Mouse (Mus musculus): ENCODE measurements at regions not wholly inside any gene's neighbourhood (a gene's known extent, or its start where the extent isn't known, plus 50 kb on each side); places are given as distances from the start of the nearest gene placed in this dataset.

DNA sequence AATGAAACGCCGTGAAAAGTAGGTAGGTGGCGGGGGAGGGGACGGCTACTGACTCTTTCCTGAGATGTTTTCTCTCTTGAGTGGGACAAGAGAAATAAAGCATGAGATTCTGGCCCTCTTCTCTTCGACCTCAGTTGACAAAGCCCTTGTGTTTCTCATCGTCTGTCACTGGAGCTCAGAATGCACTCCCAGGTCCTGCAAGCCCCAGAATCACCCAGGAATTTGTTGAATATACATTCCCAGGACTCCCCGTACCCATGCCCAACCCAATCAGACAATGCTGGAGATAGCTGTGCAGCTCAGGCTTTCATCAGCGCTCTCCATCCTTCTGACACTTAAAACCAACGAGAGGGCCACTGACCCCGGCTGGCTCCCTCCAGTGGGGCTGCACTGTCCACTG, 422.9 kb downstream of the Wdr11 start:
- ATAC-seq (ENCODE audit: insufficient number of reproducible peaks, low FRiP score, low TSS enrichment), result no peak

DNA sequence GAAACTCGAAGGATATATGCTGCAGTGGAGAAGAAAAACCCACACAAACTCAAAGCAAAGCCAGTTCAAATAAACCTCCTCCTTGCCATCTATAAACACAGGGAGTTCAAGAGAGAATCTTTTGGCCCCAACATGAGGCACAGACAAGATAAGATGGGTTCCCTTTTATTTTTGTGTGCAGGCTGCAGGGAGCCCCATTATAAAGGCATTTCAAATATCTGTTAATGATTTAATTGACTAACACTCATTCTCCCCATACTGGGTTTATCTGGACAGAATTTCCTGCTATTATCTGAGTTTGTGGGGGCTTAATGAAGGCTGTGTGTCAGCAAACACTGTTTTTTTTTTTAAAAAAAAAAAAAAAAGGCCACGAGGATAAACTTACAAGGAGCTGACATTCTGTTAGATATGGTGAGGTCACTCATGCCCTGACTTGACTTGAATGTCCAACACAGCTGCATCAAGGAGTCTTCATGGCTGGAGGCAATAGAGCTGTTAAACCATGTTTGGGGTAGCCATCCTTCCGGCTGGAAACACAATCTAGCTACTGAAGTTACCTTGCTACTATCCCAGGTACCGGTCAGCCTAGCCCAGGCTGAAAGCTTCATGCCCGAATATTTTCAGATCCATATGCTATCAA, 423.8 kb downstream of the Wdr11 start:
- no peak for ATAC-seq (ENCODE audit: insufficient number of reproducible peaks, low FRiP score, low TSS enrichment)

DNA sequence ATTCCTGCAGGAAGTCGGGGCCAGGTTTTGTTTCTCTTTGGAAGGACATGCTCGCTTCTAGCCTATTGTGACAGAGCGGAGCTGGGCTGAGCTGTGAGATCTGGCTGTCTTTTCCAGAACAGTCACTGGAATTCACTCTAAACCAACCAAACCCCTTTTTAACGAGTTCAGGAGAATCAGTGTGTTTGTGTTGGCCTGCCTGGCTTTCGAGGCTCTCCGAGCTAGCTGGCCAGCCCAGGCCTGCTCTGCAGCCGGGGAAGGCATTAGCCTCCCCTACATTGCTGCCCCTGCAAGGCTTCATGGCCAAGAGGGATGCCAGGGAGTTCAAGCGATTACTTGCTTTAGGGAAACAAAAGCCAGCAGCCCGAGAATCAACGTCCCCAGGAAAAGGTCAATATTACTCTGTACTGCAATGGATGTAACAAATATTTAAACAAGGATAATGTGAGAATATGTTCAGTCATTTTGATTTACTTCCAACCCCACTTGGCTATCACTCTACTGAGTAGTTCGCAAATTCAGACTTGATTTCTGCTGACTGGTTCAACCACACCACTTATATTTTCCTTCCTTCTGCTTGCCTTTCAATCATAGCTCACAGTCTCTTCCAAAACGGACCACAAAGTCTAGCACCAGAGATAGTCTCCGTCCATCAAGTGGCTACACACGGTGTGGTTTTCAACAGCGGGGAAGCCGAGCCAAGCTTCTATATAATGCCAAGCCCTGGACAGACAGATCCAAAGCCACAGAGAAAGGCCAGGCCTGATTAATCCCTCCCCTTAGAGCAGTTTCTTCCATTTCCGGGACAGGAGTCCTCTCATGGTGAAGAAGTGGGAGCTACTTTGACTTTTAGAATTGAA, 424.6 kb downstream of the Wdr11 start:
- no peak for ATAC-seq (ENCODE audit: insufficient number of reproducible peaks, low FRiP score, low TSS enrichment)

DNA sequence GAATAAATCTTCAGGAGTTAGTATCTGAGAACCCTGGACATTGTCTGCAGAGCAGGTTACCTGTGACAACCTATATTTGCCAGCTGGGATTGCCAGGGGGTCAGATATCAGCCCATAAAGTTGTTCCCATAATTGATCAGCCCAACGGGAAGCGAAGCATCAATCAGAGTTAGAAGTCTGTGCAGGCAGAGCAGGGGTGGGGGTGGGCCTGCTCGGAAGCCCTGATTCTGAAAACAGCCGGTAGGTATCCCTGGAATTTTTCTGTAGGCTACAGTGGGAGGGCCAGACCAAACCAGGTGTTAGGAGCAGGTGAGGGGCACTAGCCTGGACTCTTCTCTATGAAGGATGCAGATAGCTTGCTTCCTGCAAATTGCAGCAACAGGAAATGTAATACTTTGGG, 427.2 kb downstream of the Wdr11 start:
- no peak for ATAC-seq (ENCODE audit: insufficient number of reproducible peaks, low FRiP score, low TSS enrichment)

DNA sequence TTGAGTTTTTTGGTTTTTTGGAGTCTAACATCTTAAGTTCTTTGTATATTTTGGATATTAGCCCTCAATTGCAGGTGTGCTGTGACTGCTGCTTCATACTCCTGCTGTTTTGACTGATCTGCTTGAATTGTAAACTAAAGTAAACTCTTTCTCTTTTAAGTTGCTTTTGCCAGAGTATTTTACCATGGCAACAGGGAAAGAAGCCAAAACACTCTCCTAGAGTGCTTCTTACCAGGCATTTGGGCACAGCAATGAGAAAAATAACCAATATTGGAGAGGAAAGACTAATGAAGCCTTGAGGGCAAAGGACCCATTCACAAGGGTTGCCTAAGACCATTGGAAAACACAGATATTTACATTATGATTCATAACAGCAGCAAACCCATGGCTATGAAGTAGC, 437.3 kb downstream of the Wdr11 start:
- no peak for ATAC-seq (ENCODE audit: insufficient number of reproducible peaks, low FRiP score, low TSS enrichment)

DNA sequence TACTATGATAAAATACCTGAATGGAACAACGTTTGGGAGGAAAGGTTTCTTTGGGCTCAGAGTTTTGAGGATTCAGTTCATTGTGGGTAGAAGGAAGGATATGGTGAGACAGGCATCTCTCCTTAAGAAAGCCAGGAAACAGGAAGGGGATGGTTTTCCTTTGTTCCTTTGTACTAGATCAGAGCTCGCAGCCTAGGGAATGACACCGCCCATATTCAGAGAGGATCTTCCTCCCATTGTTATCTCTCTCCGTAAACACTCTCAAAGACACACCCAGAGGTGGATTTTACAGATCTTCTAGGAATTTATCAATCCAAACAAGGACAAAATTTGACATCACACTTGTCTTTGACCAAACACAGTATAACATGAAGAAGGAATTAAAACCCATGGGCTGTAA, 439.0 kb downstream of the Wdr11 start:
- ATAC-seq (ENCODE audit: insufficient number of reproducible peaks, low FRiP score, low TSS enrichment), result no peak

DNA sequence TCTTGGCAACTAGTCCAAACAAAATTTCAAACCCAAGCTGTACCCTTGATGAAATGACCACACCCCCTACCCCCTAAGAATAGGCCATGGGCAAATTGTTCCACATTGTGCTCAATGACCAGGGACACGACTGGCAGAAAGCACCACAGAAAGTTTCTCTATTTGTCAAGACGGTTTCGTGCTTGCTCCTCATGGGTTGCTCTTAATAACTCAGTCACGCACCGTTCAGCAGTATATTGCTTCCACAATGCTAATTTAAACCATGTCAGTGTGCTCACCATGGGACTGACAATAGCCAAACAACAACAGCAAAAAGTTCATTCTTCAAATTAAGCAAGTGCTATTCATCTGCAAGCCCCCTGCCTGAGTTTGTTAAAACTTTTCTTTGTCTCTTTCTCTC, 444.6 kb downstream of the Wdr11 start:
- no peak for ATAC-seq (ENCODE audit: insufficient number of reproducible peaks, low FRiP score, low TSS enrichment)

DNA sequence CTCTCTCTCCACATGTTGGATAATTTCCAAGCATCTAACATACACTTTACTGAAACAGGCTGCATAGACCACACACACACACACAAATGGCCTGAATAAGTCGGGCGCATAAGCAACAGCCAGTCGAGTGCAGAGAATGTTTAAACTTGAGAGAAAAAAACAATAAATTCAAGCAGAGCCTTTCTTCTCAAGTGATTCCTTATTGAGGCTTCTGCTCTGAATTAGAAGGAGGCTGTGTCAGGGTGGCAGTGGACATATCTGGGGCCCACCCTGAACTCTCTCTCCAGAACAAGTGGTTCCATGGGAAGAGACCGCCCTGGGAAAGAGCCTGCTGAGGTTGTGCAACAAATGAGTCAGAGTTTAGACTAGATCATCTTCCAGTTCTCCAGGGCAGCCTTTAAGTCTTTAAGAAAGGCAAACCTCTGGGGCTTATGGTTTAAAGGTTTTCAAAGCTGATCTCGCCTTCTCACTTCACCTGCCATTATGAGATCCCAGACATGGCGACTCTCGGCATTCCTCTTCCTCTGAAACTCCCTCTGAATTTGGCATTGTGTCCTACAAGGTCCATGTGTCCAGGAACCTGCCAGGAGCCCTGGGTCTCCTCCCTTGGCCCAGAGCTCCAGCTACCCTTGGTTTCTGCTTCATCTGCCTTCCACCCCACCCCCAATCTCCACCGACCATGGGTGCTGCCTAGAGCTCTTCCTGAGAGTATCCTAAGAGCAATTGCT, 445.3 kb downstream of the Wdr11 start:
- ATAC-seq (ENCODE audit: insufficient number of reproducible peaks, low FRiP score, low TSS enrichment), result no peak

DNA sequence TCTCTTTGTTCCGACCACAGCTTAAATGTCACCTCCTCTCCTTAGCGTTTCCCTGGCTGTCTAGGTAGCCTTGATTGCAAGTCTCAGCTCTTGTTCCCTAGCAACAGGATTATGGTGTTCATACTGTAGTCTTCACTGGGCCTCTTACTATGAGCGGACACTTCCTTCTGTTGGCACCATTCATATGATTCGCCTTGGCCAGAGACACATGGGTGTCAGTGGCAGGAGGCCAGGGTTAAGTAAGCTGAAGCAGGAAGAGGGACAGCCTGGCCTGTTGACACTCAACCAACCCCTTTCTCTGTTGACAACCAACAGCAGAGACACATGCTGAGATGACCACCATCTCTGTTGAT, 445.9 kb downstream of the Wdr11 start:
- ATAC-seq (ENCODE audit: insufficient number of reproducible peaks, low FRiP score, low TSS enrichment), result no peak

DNA sequence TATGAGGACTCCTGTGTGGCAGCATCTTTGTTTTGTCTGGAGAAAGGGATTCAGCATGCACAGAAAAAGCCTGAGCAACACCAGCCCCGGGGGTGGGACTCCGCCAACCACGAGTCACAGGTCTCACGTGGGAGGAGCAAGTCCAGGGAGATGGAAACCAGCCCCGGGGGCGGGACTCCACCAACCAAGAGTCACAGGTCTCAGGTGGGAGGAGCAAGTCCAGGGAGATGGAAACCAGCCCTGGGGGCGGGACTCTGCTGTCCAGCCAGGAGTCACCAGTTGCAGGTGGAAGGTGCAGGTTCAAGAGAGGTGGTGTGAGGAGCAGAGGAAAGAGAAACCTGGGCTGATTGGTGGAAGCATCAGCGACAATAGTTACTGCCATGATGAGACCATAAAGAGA, 448.9 kb downstream of the Wdr11 start:
- ATAC-seq (ENCODE audit: insufficient number of reproducible peaks, low FRiP score, low TSS enrichment), result no peak

DNA sequence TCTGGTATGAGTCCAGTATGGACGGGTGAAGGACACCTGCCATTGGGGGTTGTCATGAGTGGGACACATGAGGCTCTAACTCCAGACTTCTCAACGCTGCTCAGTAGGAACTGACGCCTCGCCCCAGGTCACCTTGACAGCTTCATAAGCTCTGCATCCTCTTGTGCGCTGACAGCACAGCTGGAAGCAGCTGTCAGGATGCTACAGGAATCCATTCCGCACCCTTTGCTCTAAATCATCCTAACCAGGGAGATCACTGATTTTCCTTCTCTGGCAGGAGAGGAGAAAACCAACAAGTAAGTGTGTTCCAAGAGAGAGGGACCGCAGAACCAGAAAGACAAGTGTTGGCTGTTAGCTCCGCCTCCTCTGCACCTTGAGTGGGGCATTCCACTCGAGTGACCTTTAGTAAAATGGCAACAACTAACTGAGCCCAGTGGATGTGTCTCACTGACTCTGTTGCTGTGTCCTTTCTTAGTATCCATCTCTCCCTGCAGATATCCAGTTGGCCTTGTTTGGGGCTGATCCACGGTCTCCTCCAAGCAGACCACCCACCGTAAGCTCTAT, 449.8 kb downstream of the Wdr11 start:
- no peak for ATAC-seq (ENCODE audit: insufficient number of reproducible peaks, low FRiP score, low TSS enrichment)

DNA sequence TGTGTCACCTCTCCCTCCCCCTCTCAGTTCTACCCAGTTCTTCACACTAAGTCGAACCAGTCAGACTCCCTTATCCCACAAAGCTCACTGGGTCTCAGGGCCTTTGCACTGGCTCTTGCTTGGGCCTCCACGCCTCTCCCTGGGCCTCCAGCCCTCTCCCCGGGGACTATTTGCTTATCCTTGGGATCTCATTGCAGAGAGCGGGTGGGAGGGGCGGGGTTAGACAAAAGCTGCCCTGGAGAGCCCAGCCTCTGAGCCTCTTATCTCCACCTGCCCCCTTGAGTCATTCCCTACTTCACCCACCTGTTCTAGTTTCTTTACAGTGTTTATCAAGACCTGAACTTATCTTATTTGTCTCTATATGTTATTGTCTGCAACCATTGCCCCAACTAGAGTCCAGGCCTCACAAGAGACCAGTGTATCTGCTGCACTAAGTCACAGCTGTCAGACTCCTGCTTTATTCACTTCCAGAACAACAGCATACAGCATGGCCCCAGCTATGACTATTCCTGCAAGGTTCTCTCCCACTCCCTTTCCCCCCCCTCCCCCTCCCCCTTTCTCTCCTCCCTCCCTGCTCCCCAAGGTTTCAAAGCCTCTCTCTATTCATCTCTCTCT, 450.7 kb downstream of the Wdr11 start:
- no peak for ATAC-seq (ENCODE audit: insufficient number of reproducible peaks, low FRiP score, low TSS enrichment)

DNA sequence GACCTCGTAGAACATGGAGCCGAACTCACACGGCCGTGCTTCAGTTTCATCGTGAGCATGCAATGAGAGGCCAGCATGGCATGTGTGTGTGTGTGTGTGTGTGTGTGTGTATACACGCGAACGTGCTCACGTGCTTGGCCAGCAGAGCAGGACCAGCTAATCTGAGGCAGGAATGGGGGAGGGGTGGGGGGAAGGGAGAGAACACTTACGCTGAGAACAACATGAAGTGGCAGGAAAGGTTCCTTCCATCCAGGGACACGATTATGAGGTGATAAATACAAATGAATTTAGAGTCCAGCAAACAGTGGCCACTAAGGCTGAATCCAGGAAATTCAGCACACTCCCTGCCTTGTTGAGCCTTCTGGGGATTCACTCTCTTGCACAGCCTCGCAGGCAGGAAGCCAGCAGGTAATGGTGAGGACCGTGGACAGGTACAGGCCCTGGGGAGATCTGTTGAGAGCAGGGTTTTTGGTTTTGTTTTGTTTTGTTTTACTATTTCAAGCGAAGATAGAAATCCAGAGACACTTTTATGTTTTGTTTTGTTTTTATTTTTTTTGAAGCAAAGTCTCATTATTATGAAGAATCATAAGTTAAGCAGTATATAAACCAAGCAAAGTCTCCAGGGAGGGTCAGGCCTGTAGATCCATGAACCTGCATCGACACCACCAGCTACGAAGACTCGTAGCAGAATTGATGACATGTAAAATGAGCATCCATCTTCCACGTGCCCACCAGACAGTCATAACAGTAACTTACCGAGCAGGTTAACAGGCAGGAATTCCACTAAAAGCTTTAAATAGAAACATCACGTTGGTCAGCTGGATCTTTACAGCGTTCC, 452.0 kb downstream of the Wdr11 start:
- ATAC-seq (ENCODE audit: insufficient number of reproducible peaks, low FRiP score, low TSS enrichment), result no peak

DNA sequence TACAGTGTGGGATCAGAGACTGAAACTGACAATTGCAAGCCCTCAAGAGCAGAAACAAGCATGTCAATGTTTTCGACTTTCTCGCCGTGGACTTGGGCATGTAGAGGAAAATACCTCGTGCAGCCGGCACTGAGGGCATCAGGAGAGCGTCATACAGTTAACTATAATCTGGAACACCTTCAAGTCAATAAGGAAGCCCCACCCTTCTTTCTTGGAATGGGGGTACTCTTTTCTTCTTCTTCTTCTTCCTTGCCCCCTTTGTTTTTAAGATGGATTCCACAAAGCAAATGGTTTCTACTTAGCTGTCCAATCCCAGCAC, 452.5 kb downstream of the Wdr11 start:
- ATAC-seq (ENCODE audit: insufficient number of reproducible peaks, low FRiP score, low TSS enrichment), result no peak

DNA sequence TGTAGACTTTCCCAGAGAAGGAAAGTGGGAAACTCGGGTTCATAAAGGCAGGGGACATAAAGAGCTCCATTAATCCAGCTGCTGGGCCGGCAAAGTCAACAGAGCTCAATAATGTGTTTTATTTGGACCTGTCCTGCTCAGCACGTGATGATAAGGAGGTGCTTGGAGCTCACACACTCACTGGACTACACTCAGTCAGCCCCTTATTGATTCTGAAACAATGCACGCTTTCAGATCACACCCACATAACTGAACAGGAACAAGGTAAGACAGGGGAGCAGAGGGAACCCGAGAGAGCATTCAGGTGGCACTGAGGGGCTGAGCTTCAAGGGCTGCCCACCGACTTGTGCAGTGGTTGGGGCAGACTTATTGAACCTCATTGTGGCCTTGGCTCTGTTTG, 452.9 kb downstream of the Wdr11 start:
- ATAC-seq (ENCODE audit: insufficient number of reproducible peaks, low FRiP score, low TSS enrichment), result no peak

DNA sequence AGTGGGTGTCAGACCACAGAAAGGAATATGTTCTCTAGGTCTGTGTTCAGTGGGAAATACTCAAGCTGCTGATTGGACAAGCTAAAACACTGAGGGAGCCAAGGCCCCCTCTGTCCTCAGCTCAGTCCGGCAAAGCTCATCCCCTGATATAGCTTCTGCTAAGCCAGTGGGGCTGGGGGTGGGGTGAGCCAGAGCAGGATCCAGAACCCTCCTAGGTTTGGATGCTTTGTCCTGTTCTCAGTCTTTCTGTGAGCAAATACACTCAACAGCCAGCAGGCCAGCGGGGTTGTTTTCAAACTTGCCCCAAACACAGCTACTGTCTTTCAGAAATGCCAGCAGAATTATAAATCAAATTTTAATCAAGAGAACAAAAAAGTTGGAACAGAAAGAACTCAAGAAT, 454.4 kb downstream of the Wdr11 start:
- no peak for ATAC-seq (ENCODE audit: insufficient number of reproducible peaks, low FRiP score, low TSS enrichment)

DNA sequence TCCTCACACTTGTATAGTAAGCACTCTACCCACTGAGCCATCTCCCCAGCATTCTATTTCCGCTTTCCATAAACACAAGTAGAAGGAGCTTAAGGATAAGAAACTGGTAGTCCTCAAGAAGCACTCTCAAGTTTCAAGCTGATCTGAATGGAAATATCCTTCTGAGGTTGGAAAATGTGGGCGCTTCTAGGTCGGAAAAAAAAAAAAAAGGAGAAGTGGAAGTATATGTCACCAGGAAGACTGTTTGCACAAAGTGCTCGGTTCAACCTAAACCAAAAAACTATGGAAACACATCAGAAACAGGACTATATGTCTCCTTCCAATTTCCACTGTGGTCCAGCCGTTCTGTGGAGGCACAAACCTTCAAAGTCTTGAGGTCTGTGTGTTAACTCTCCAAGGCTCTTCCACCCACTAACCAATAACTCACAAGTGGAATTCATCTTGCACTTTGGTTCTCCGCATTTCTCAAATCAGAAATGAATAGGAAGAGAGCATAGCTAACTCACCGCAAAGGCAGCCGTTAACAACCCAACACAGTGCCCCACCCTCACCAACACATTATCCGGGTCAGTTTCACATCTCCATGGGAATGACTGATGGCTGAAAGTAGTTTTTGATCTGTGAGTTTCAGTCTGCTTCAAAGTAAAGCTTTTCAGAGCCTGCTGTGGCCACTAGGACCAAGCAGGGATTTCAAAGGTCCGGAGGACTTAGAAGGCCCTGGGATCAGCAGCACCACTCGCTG, 455.8 kb downstream of the Wdr11 start:
- no peak for ATAC-seq (ENCODE audit: insufficient number of reproducible peaks, low FRiP score, low TSS enrichment)

DNA sequence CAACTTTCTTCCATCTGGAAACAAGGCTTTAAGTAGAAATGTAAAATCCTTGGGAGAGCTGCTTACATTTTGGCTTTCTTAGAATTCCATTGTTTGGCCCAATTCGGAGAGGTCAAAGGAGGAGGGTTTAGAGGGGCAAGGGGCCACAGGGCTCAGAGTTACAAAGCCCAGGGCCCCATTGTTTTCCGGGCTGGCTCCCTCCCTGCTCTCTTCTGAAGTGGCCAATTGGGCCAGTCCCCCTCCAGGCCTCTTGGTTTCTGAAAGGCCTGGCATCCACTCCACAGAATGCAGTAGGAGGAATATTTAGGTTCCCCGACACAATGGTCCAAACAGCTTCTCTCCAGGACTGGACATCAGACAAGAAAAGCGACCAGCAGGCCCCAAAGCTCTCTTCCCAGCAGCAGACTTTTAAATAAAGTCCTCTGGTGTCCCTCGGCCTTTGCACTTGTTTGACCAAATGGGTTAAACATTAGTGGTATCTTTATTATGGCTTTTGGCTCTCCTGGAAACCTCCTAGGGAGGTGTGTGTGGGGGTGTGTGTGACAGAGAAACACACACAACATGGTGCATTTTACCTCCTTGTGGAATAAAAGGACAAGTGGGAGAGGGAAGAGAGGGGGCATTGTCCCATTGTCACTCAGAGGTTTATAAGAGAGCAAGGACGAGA, 456.6 kb downstream of the Wdr11 start:
- no peak for ATAC-seq (ENCODE audit: insufficient number of reproducible peaks, low FRiP score, low TSS enrichment)

DNA sequence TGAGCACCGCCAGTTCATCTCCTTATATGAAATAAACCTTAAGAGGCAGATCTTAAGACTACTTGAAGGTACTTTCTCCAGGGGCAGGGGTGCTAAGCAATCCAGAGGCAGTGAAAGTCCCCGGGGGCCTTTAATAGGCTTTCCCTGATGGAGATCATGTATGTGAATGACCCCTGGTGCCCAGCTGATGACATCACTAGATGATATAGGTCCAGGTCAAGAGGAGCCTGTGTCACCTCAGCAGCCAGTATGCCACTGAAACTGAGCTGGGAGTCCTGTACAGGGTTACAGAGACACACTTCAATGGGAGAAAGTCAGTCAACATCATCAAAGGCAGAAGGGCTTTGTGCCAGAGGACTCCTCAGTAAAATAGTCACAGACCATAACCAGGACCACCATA, 457.8 kb downstream of the Wdr11 start:
- ATAC-seq (ENCODE audit: insufficient number of reproducible peaks, low FRiP score, low TSS enrichment), result no peak
